Mouse (Mus musculus) hindbrain, embryonic 10.5 days (tissue): ENCODE measurements around the gene Tmem171. TPM values are rescaled to one million over a fixed set of nuclear protein-coding genes. Genes with fewer than 3 reads are reported as not detected.

ENCODE experiments used
- DNase-seq: peaks from one replicate; pipeline ENCODE4 v3.0.0-alpha.2; 2017; ENCODE audit warnings: low spot score
- H3K27ac ChIP-seq: fragments of 300-500 bp; sonication (generic); 2 replicates; pipeline ENCODE4 v1.5.1; 2016; ENCODE audit warnings: mild to moderate bottlenecking, moderate library complexity
- H3K27me3 ChIP-seq: fragments of 300-500 bp; sonication (generic); 2 replicates; pipeline ENCODE4 v1.6.1; 2016; ENCODE audit warnings: mild to moderate bottlenecking; ENCODE audit not compliant: poor library complexity, insufficient read depth, severe bottlenecking
- H3K36me3 ChIP-seq: fragments of 300-500 bp; sonication (generic); 2 replicates; pipeline ENCODE4 v1.6.1; 2016; ENCODE audit warnings: mild to moderate bottlenecking, moderate library complexity
- H3K4me1 ChIP-seq: fragments of 300-500 bp; sonication (generic); replicated peaks from 2 replicates; pipeline ENCODE4 v1.6.1; 2016; ENCODE audit warnings: mild to moderate bottlenecking
- H3K4me3 ChIP-seq: fragments of 300-500 bp; sonication (generic); 2 replicates; pipeline ENCODE4 v1.5.1; 2016; ENCODE audit warnings: mild to moderate bottlenecking, moderate library complexity
- H3K9me3 ChIP-seq: fragments of 300-500 bp; sonication (generic); 2 replicates; pipeline ENCODE4 v1.6.1; 2016; ENCODE audit warnings: mild to moderate bottlenecking, moderate library complexity
- WGBS: fragments of 180-500 bp; shearing (Covaris S2); methylation state at CpG from one replicate; pipeline ENCODE4 v1.1.7; 2016; 5-methylcytosine and 5-hydroxymethylcytosine counted together
- polyA plus RNA-seq: library from polyadenylated mRNA; unstranded; fragments of >200 nt; fragmentation: Nextera tagmentation; extraction: Ambion mirVana; gene quantifications from 2 replicates; pipeline ENCODE4 v1.2.1, GENCODE M21; 2016

Tmem171 gene
- polyA plus RNA-seq, 1 experiment from 2014 or later, result not detected

DNA sequence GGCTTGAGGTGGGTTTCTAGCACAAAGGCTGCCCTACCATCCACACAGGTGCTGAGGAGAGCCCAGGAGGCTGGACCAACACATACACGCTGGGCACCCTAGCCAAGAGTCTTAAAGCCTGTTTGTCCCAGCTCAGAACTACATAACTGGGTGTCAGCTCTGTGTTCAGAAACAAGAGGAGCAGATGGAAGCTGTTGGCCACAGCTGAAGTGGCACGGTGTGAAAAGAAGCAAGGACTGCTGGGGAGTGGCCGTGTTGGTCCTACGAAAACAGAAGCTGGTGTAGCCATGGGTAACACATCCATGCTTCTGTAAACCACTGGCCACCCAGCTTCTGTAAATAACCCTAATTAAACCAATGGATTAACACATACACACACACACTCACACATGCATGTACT lies 39.3 kb downstream of the Tmem171 start:
- DNase-seq, result no peak
- Histone ChIP-seq H3K9me3 (no peaks in the 10 kb centered on the region), H3K36me3 (no peaks in the 10 kb centered on the region), H3K4me1 (peaks cover 26% of the 10 kb centered on the region), H3K4me3 (no peak overlapping the region), H3K27ac (no peak overlapping the region), H3K27me3 (0 out of 2 replicates have a peak, but pooled peaks cover 2% of the 10 kb centered on the region)
- 91% methylated on average over 4 of the region's 4 CpGs for WGBS

DNA sequence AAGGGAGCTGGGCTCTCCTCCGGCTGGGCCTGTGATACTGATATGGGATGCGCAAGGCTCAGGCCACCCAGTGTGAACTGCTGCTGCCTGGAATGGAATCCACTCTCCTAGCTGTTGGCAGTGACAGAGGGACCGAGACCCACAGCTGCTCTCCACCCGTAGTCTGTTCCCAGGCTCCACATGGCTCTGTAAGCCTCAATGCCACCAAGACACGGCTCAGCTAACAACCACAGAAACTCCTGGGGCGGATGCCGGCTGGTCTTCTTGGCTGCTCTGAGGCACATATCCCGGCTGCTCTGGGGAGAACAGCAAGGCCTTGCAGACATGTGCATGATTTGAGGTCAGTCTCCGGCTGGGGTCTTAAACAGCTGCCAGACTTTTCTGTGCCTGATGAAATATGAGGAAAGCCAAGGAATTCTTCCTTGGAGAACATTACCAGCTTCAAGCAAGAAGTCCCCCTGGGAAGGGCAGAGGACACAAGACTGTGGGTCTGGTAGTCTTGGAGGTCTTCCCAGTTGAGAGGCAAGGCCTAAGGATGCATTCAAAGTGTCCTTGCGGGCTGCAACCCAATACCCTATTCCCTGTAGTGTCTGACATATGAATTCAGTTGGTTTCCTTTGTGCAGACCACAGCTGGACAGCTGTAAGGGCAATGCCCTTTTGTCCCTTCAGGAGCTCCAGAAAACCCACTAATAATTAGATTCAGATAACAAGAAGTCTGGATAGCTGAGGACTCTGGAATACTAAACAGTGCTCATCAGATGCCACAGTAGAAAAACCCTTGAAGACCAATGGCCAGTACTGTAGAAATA lies 40.3 kb downstream of the Tmem171 start:
- H3K27ac ChIP-seq, result 0 out of 2 replicates have a peak overlapping the region, but pooled peaks have one; percentile 40
- DNase-seq, result peak; percentile 25
- H3K4me1 ChIP-seq, result peaks cover 26% of the 10 kb centered on the region
- 76% methylated on average over 10 of the region's 10 CpGs for WGBS
- H3K27me3 ChIP-seq, result no peaks in the 10 kb centered on the region
- no peaks in the 10 kb centered on the region for H3K36me3 ChIP-seq
- no peaks in the 10 kb centered on the region for H3K9me3 ChIP-seq
- no peak overlapping the region for H3K4me3 ChIP-seq

DNA sequence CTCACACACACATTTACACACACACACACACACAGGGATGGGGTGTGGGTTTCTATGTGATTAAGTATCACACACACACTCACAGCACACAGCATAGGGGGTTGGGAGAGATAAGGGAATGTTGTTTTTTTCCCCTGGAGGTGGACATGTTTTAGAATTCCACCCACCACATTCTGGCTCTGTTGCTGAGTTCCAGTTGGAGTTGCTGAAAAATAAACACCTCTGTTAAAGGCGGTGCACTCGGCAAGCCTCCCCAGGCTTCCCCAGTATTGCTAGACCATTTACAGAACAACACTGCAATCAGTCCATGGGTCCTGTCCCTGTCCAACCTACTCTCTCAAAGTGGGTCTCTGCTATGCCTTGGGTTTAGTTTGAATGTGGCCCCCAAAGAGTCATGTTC lies 42.4 kb downstream of the Tmem171 start:
- no peak for DNase-seq
- Histone ChIP-seq H3K4me1 (peaks cover 26% of the 10 kb centered on the region), H3K4me3 (no peak overlapping the region), H3K27ac (no peak overlapping the region), H3K9me3 (no peaks in the 10 kb centered on the region), H3K36me3 (no peaks in the 10 kb centered on the region), H3K27me3 (no peaks in the 10 kb centered on the region)
- 89% methylated on average over 2 of the region's 2 CpGs for WGBS

DNA sequence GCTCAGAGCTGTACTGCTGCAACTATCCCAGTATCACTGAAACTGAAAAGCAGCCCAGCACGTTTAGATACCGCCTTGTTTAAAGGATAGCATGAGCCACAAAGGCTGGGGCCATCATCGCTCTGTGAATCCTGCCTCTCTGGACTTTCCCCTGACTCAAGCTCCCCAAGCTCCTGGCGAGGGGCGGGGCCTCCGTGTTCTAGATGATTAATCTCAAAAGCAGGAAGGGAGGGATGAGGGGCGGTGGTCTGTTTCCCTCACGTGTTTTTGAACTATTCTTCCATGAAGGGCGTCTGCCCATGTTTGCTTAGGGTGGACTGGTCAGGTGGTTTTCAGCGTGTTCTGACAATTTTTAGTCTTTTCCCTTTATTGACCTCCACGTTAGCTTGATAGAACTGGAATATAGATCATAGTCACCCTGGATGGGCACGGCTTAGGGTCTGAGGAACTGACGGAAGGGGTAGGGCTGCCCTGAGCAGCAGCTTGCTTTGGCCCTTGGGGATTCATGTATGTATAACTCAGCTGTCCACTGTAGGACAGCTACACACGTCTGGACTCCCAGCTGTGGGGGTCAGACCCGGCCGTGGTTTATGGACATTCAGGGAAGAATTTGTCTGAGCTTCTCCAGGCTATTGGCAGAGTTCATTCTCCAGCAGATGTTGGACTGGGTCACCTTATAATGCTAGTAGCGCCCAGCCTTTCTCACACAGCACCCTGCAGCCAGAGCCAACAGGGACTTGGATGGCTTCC lies 43.2 kb downstream of the Tmem171 start:
- WGBS, result 75% methylated on average over 17 of the region's 17 CpGs
- H3K4me1 ChIP-seq, result peaks cover 26% of the 10 kb centered on the region
- no peaks in the 10 kb centered on the region for H3K27me3 ChIP-seq
- no peak overlapping the region for H3K27ac ChIP-seq
- no peaks in the 10 kb centered on the region for H3K36me3 ChIP-seq
- no peak for DNase-seq
- no peak overlapping the region for H3K4me3 ChIP-seq
- H3K9me3 ChIP-seq, result no peaks in the 10 kb centered on the region

DNA sequence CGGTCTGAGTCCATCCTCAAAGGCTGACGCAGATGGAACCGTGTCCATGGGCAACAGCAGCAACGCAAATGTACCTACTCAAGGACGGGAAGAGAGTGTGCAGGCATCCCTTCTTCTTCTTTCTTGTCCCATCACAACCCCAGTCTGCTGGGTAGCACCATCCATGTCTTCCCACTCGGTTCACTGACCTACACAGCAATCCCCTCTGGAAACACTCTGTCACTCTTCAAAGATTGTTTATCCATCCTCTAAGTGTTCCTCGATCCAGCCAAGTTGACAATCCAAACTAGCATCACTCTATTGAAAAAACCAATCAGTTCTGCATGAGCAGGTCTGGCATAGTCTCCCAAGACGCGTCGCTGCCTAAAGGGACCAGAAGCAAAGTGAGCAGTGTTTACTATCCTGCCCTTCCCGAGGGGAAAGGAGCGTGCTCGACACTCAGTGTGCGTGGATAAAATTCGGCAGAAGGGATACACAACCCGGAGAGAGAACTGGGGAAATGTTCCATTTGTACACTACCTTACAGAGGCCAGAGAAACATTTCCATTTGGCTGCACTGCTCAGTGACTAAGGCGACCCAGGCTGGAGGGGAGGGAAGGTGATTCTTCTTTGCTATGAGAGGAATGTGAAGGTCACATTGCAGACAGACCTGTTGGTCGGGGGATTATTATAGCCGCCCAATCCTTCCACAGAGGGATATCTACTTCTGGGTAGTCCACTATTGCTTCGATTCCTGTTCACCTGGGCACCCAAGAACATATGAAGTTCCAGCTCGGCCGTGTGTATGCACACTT lies 46.7 kb downstream of the Tmem171 start:
- 90% methylated on average over 22 of the region's 22 CpGs for WGBS

DNA sequence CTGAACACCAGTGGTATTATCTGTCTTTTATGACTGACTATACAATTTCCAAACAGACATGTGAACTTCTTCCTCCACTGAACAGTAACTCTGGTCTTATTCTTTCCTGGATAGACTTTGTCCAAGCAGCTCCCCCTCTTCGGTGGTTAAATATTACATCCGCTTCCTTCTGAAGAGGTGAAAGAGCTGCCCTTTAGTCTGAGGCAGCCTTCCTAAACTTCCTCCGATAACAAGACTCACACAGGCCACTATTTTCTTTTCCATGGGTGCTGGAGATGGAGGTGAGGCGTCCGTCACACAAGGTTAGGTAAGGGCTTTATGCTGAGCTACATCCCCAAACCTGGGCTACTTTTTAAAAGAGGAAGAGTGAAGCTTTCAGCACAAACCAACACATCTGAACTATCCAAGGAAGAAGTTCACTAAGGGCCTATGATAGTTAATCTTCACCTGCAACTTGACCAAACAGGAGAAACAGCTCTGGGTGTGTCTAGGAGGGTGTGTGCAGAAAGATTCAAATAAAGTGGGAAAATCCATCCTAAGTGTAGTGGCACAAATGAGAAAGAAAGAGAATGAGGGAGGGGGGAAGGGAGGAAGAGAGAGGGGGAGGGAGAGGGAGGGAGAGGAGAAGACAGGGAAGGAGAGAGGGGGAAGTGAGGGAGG lies 56.0 kb downstream of the Tmem171 start:
- H3K4me1 ChIP-seq, result no peaks in the 10 kb centered on the region
- no peaks in the 10 kb centered on the region for H3K9me3 ChIP-seq
- WGBS, result 88% methylated on average over 5 of the region's 5 CpGs
- H3K27me3 ChIP-seq, result peaks cover 5% of the 10 kb centered on the region; the same call in 1 of the 2 replicates
- H3K4me3 ChIP-seq, result no peak overlapping the region
- H3K27ac ChIP-seq, result no peak overlapping the region
- no peaks in the 10 kb centered on the region for H3K36me3 ChIP-seq
- no peak for DNase-seq

More for the DNA sequence above, 46.7 kb downstream of the Tmem171 start:
- H3K27ac ChIP-seq, result no peak overlapping the region
- H3K27me3 ChIP-seq, result no peaks in the 10 kb centered on the region
- DNase-seq, result no peak
- H3K9me3 ChIP-seq, result no peaks in the 10 kb centered on the region
- no peak overlapping the region for H3K4me3 ChIP-seq
- peaks cover 6% of the 10 kb centered on the region; the same call in 1 of the 2 replicates for H3K4me1 ChIP-seq
- no peaks in the 10 kb centered on the region for H3K36me3 ChIP-seq

DNA sequence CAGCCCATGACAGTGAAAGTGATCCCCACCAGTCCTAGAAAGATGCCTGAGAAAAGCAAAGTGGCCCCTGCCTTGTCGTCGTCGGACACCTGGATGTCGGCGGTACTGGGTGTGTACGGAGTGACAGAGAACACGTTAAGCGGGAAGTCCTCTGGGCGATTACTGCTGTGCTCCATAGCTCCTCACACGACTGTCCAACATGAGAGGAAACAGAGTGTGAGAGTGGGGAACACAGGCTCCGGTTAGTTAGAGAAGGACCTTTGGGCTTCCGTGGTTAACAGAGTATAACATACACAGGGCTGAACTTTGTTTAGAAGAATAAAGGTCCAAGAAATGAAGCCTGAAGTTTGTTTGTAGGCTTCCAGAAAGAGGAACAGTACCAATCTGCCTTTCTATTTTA lies 57.5 kb downstream of the Tmem171 start, which contains the start of gene Tmem174:
Gene Tmem174 (minus strand): TSS at position 266 of the 400 bp plus-strand sequence.
- no peaks in the 10 kb centered on the region for H3K9me3 ChIP-seq
- 90% methylated on average over 12 of the region's 12 CpGs for WGBS
- H3K27me3 ChIP-seq, result peaks cover 5% of the 10 kb centered on the region; the same call in 1 of the 2 replicates
- H3K27ac ChIP-seq, result no peak within 1 kb of the TSS
- H3K4me3 ChIP-seq, result no peak within 1 kb of the TSS
- H3K4me1 ChIP-seq, result peaks cover 5% of the 10 kb centered on the region
- no peaks in the 10 kb centered on the region for H3K36me3 ChIP-seq
- no peak for DNase-seq

DNA sequence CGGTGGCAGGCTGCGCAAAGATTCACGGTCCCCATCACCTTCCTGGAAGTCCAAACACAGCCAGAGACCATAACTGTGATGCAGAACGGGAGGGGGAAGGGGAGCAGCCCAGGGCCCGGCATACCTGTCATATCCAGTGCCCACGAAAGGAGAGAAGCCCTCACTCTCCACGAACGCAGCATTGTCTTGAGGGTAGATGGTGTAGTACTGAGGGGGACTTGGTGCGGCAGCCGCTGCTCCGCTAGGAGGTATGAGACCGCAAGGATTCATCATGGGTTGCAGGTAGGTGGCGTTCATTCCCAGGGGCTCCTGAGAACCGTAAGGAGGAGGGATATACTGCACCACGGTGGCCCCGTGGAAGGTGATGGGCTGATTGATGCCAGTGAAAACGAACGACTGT lies 58.1 kb downstream of the Tmem171 start:
- WGBS, result 69% methylated on average over 18 of the region's 18 CpGs
- peaks cover 6% of the 10 kb centered on the region for H3K4me1 ChIP-seq

More for the DNA sequence above, 58.1 kb downstream of the Tmem171 start:
- H3K9me3 ChIP-seq, result no peaks in the 10 kb centered on the region
- H3K36me3 ChIP-seq, result no peaks in the 10 kb centered on the region
- no peak for DNase-seq
- no peak overlapping the region for H3K27ac ChIP-seq
- no peak overlapping the region for H3K4me3 ChIP-seq
- H3K27me3 ChIP-seq, result peaks cover 5% of the 10 kb centered on the region; the same call in 1 of the 2 replicates

Other genes with a start within 250 kb of the Tmem171 start
- 1.4 and 1.6 TPM in 2 replicates for gene Gm10320, start 202.8 kb downstream of the Tmem171 start, polyA plus RNA-seq
- gene Tmem174, start 57.4 kb downstream of the Tmem171 start, polyA plus RNA-seq, result not detected in 2 replicates
- gene Fcho2, start 120.6 kb upstream of the Tmem171 start, polyA plus RNA-seq, result 23.5 and 27.3 TPM in 2 replicates
- 72.9 and 74.6 TPM in 2 replicates for gene Tnpo1, start 231.6 kb upstream of the Tmem171 start, polyA plus RNA-seq